Mouse (Mus musculus): Measurements from ENCODE around the gene Cobll1.

Cobll1 gene

GRCm38 (mm10) chr2:65093990-65094389, 145.2 kb downstream of the Cobll1 start:
- in situ Hi-C loops (cut with MseI, MboI) = no loop called here

DNA sequence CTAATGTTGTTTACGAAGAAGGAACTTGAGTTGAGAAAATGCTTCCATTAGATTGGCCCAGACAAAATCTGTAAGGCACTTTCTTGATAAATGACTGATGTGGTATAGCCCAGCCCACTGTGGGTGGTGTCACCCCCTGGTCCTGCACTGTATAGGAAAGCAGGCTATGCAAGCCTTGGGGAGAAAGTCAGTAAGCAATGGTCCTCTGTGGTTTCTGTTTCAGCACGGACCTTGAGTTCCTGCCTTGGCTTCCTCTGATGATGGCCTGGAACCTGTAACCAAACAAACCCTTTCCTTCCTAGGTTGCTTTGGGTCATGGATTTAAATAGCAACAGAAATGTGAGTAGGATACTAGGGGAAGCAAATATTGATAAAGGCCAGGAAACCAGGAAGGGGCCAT, 148.2 kb downstream of the Cobll1 start:
- in situ Hi-C loops (cut with MseI, MboI) = no loop called here

DNA sequence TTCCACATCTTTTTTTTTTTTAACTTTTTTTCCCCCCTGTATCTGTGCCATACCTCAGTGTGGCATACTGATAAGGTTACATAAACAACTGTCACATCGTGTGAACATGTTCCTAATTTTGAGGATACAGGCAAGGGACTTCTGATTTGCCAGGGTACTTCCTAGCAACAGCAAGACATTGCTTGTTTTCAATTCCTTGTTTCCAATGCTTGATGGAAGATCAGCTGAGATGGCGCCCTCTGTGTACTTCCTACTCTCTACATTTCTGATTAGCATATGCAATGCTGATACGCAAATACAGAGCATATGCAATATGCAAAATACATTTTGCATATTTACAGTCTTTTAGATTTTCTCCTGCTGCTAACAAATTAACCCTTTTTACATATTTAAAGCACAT, 152.0 kb downstream of the Cobll1 start:
- in situ Hi-C loops (cut with MseI, MboI) = no loop called here

DNA sequence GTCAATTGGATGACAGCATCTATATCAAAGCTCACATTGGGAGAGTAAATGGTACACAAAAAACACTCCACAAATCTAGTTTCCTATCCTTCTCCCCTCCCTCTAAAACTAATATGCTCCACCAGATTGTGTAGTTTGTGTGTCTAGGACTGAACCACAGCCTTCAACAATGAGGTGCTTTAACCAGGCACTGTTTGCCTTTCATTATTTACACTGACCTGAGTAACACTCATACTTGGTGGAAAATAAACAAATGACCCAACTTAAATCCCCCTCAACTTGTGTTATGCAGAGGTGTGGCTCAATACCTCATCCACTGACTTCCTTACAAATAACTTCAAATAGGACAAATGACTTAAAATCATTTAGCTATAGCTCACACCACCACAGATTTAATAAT, 155.8 kb downstream of the Cobll1 start:
- in situ Hi-C loops (cut with MseI, MboI) = no loop called here

DNA sequence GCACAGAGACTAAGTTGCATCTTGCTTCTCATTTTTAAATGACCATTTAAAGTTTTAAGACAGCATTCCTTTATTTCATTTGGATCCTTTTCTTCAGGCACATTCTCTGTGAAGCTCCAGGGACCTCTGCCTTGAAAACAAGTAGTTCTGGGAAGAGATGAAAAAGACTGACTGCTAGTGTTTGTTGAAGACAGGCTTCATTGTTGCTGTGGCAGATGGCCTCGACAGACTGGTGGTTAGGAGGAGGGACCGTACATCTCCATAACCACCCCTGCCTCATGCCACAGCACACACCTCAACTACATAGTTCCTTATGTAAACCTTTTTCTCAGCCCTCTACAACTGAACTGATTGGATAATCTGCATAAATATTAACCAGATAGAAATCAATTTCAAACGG, 161.7 kb downstream of the Cobll1 start:
- in situ Hi-C loops (cut with MseI, MboI) = no loop called here

- in situ Hi-C loops (cut with MseI, MboI) = no loop called here
These were observed 163.4 kb downstream of the Cobll1 start for GRCm38 (mm10) chr2:65075840-65076239.

- in situ Hi-C loops (cut with MseI, MboI) = no loop called here
These were observed 163.8 kb downstream of the Cobll1 start for GRCm38 (mm10) chr2:65075431-65075830.

GRCm38 (mm10) chr2:65072205-65072604, 167.0 kb downstream of the Cobll1 start:
- in situ Hi-C loops (cut with MseI, MboI) = no loop called here

DNA sequence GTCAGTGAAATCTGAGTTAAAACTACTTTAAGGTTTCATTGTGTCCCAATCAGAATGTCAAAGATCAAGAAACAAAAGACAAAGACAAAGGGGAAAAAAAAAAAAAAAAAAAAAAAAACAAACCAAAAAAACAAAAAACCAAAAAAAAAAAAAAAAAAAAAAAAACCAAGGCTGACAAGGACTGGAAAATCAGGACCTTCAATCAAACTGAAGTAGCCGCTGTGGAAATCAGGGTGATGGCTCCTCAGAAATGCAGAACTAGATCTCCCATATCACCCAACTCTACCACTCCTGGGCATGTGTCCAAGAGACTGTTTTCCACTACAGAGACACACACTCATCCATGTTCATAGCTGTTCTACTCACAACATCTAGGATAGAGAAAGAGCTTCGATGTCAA, 185.4 kb downstream of the Cobll1 start:
- in situ Hi-C loops (cut with MseI, MboI) = no loop called here

DNA sequence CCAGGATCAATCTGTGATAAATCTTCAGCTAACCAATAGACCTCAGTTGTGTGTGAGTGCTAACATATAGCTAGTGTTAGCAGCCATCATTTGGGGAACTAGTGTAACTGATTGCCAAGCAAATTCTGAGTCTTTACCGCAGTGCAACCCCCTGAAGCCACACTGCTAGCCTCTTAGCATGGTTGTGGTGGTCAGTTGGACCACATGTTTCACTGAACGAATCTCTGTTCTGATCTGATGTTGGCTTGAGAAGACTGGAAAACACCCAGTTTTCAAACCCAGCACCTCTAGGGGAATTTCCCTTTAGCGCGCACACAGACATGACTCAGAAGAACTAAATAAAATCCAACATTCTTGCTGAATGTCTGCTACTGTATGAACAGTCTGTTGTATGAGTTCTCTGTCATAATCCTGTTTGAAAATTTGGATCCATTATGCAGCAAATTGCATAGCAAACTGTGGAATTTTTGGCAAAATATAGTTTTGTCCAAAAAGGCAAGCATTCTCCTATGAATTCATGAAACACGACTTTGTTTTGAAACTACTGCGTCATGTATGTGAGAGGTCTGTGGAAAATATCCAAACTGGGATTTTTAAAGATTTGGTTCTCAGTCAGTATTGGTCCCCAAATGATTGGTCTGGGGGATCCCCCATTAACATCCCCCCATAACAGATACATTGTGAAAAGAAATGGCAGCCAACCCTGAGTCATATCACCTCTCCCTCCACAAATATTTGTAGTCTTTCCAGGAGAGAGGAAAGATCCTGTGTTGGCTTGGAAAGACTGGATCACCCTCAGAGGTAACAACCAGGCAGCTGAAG, 186.8 kb downstream of the Cobll1 start:
- in situ Hi-C loops (cut with MseI, MboI) = no loop called here

DNA sequence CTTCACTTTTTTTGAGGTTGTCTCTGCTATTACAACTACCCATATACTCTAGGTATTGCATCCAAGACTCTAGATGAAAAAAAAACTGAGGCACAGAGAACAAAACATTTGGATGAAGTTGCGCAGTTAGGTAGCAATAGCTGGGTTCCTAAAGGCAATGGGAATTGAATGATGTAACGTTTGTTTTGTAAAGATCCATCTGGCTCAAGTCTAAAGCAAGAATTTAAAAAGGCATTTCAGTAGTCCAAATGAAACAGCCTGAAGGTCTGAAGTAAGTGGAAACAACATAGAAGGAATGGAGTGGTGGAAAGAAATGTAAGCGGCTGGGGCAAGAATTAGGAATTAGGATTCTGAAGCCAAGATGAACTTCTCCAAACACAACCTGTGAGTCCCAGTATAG, 188.4 kb downstream of the Cobll1 start:
- in situ Hi-C loops (cut with MseI, MboI) = no loop called here

DNA sequence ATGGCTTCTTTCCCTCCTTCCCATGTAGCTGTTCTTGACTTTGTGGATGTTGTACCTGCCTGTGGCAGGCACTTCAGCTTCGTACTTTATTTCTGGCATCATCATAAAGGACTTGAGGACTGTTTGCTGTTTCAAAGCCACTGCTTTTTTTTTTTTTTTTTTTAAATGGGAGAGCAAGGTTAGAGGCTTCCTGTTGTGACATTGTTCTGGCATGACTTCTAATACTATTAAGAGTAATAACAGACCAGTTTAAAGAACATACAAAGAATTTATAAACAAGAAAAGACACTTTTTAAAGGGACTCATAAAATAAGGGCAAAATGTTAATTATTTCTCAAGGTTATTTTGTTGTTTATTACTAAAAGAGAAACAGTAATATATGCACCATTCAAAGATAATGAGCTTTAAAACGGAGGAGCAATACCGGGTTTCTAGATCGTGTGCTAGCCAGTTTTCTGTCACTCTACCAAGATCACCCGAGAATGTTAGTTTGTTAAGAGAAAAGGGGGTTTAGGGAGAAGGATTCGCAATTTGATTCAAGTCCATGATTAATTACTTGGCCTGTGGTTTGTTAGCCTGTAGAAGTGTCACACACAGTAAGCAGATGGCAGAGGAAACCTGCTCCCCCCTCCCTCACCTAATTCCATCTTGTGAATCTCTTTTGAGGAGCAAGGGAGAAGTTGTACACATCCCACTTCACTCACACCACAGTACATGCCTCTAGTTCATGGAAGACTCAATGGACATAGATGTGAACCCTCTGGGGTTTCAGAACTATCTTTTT, 190.8 kb downstream of the Cobll1 start:
- in situ Hi-C loops (cut with MseI, MboI) = no loop called here

All from mouse trophoblast stem cell (cell line).